Mouse (Mus musculus) MEL (cell line): Measurements from ENCODE around the gene Mss51. TPM values are rescaled to one million over a fixed set of nuclear protein-coding genes. Genes with fewer than 3 reads are reported as not detected.

ENCODE experiments used
- DNase-seq: peaks from one replicate; pipeline ENCODE4 v3.0.0; 2011; ENCODE audit warnings: low read depth, low spot score
- H3K27ac ChIP-seq: 2 replicates; pipeline ENCODE4 v1.5.1; 2012; ENCODE audit warnings: low read depth, mild to moderate bottlenecking, control low read depth, low read length, moderate library complexity; ENCODE audit not compliant: control insufficient read depth
- H3K27me3 ChIP-seq, 2 experiments: fragments of 150-350 bp in 1 of 2; sonication (generic) in 1 of 2; 2 replicates each; pipeline ENCODE4 v1.6.1; 2012; ENCODE audit warnings: low read length in 2 of 2, mild to moderate bottlenecking in 2 of 2, improper control_type of control experiment in 1 of 2, moderate library complexity in 1 of 2; ENCODE audit not compliant: insufficient read depth in 2 of 2, control insufficient read depth in 1 of 2
- H3K36me3 ChIP-seq, 2 experiments: 2 replicates each; pipeline ENCODE4 v1.6.1; 2012 to 2014; ENCODE audit warnings: low read length in 2 of 2, improper control_type of control experiment in 1 of 2, inconsistent platforms in 1 of 2, mild to moderate bottlenecking in 1 of 2; ENCODE audit not compliant: insufficient read depth in 2 of 2, control insufficient read depth in 1 of 2
- H3K4me1 ChIP-seq, 2 experiments: fragments of 150-350 bp in 1 of 2; sonication (generic) in 1 of 2; 2 replicates each; pipeline ENCODE4 v1.6.1; 2012; ENCODE audit warnings: low read length in 2 of 2, improper control_type of control experiment in 1 of 2, mild to moderate bottlenecking in 1 of 2; ENCODE audit not compliant: insufficient read depth in 2 of 2, control insufficient read depth in 1 of 2
- H3K4me3 ChIP-seq, 2 experiments: fragments of 150-350 bp in 1 of 2; sonication (generic) in 1 of 2; 2 replicates each; pipeline ENCODE4 v1.5.1; 2012; ENCODE audit warnings: low read depth in 2 of 2, low read length in 2 of 2, mild to moderate bottlenecking in 2 of 2, moderate library complexity in 2 of 2, control low read depth in 1 of 2, improper control_type of control experiment in 1 of 2; ENCODE audit not compliant: control insufficient read depth in 1 of 2, insufficient read depth in 1 of 2
- H3K79me2 ChIP-seq: 2 replicates; pipeline ENCODE4 v1.6.1; 2012; ENCODE audit warnings: mild to moderate bottlenecking, low read length, moderate library complexity; ENCODE audit not compliant: control insufficient read depth, poor library complexity, insufficient read depth
- H3K9ac ChIP-seq: 2 replicates; pipeline ENCODE4 v1.6.1; 2012; ENCODE audit warnings: low read depth, mild to moderate bottlenecking, control low read depth, low read length, moderate library complexity; ENCODE audit not compliant: control insufficient read depth, poor library complexity, severe bottlenecking
- H3K9me3 ChIP-seq: fragments of 150-350 bp; sonication (generic); replicated peaks from 2 replicates; pipeline ENCODE4 v1.6.1; 2012; ENCODE audit warnings: mild to moderate bottlenecking, low read length, improper control_type of control experiment, moderate library complexity; ENCODE audit not compliant: insufficient read depth
- BHLHE40 ChIP-seq: IDR thresholded peaks from 2 replicates; pipeline ENCODE4 v1.6.1; 2012; ENCODE audit warnings: low read depth, mild to moderate bottlenecking, inconsistent platforms, low read length, improper control_type of control experiment, borderline replicate concordance
- CTCF ChIP-seq, 3 experiments: IDR thresholded peaks in 2 of 3; conservative IDR thresholded peaks in 1 of 3; 2 replicates each; pipeline ENCODE4 v1.5.1; 2011 to 2012; ENCODE audit warnings: low read length in 3 of 3, low read depth in 2 of 3, mild to moderate bottlenecking in 2 of 3, improper control_type of control experiment in 1 of 3, inconsistent platforms in 1 of 3, mixed read lengths in 1 of 3, moderate library complexity in 1 of 3; ENCODE audit not compliant: control insufficient read depth in 1 of 3, insufficient read depth in 1 of 3, poor library complexity in 1 of 3, severe bottlenecking in 1 of 3
- E2F4 ChIP-seq: IDR thresholded peaks from 2 replicates; pipeline ENCODE4 v1.6.1; 2011; ENCODE audit warnings: low read depth, low read length, improper control_type of control experiment, borderline replicate concordance
- ELF1 ChIP-seq: IDR thresholded peaks from 2 replicates; pipeline ENCODE4 v1.6.1; 2014; ENCODE audit warnings: low read depth, mild to moderate bottlenecking, inconsistent platforms, low read length, improper control_type of control experiment, moderate library complexity
- ETS1 ChIP-seq: IDR thresholded peaks from 2 replicates; pipeline ENCODE4 v1.6.1; 2012; ENCODE audit warnings: low read depth, mild to moderate bottlenecking, inconsistent platforms, low read length, improper control_type of control experiment, moderate library complexity
- GATA1 ChIP-seq: IDR thresholded peaks from 2 replicates; pipeline ENCODE4 v1.6.1; 2011; ENCODE audit warnings: low read depth, low read length, improper control_type of control experiment
- HCFC1 ChIP-seq: IDR thresholded peaks from 2 replicates; pipeline ENCODE4 v1.6.1; 2012; ENCODE audit warnings: low read depth, mild to moderate bottlenecking, inconsistent platforms, low read length, improper control_type of control experiment, moderate library complexity
- JUND ChIP-seq: IDR thresholded peaks from 2 replicates; pipeline ENCODE4 v1.6.1; 2011; ENCODE audit warnings: low read depth, mild to moderate bottlenecking, improper control_type of control experiment, low read length
- MAX ChIP-seq: IDR thresholded peaks from 2 replicates; pipeline ENCODE4 v1.6.1; 2011; ENCODE audit warnings: low read length, improper control_type of control experiment
- MAZ ChIP-seq: IDR thresholded peaks from 2 replicates; pipeline ENCODE4 v1.6.1; 2012; ENCODE audit warnings: low read depth, mild to moderate bottlenecking, inconsistent platforms, low read length, improper control_type of control experiment
- MEF2A ChIP-seq: IDR thresholded peaks from 2 replicates; pipeline ENCODE4 v1.6.1; 2014; ENCODE audit warnings: low read depth, mild to moderate bottlenecking, inconsistent platforms, low read length, improper control_type of control experiment; ENCODE audit not compliant: poor library complexity, insufficient replicate concordance, severe bottlenecking; ENCODE audit errors: extremely low read depth
- MXI1 ChIP-seq: IDR thresholded peaks from 2 replicates; pipeline ENCODE4 v1.6.1; 2011; ENCODE audit warnings: mild to moderate bottlenecking, low read depth, low read length, improper control_type of control experiment
- POLR2AphosphoS2 ChIP-seq: IDR thresholded peaks from 2 replicates; pipeline ENCODE4 v1.6.1; 2011; ENCODE audit warnings: low read length, improper control_type of control experiment
- RAD21 ChIP-seq: IDR thresholded peaks from 2 replicates; pipeline ENCODE4 v1.6.1; 2011; ENCODE audit warnings: mild to moderate bottlenecking, low read depth, low read length, improper control_type of control experiment
- TCF12 ChIP-seq: IDR thresholded peaks from 2 replicates; pipeline ENCODE4 v1.6.1; 2014; ENCODE audit warnings: low read depth, mild to moderate bottlenecking, inconsistent platforms, low read length, improper control_type of control experiment, moderate library complexity
- USF2 ChIP-seq, 2 experiments: IDR thresholded peaks; 2 replicates each; pipeline ENCODE4 v1.6.1; 2011 to 2012; ENCODE audit warnings: improper control_type of control experiment in 2 of 2, low read length in 2 of 2, borderline replicate concordance in 1 of 2, inconsistent platforms in 1 of 2, low read depth in 1 of 2, mild to moderate bottlenecking in 1 of 2; ENCODE audit not compliant: insufficient read depth in 1 of 2
- ZKSCAN1 ChIP-seq: IDR thresholded peaks from 2 replicates; pipeline ENCODE4 v1.6.1; 2012; ENCODE audit warnings: low read depth, mild to moderate bottlenecking, inconsistent platforms, low read length, improper control_type of control experiment, moderate library complexity
- ZMIZ1 ChIP-seq: IDR thresholded peaks from 2 replicates; pipeline ENCODE4 v1.6.1; 2012; ENCODE audit warnings: low read depth, mild to moderate bottlenecking, inconsistent platforms, low read length, improper control_type of control experiment, moderate library complexity
- ZNF384 ChIP-seq: IDR thresholded peaks from 2 replicates; pipeline ENCODE4 v1.6.1; 2012; ENCODE audit warnings: low read depth, mild to moderate bottlenecking, inconsistent platforms, low read length, improper control_type of control experiment
- polyA plus RNA-seq, 2 experiments: library from polyadenylated mRNA; stranded (reverse) in 1 of 2; unstranded in 1 of 2; fragments of >175 nt in 1 of 2; fragments of >200 nt in 1 of 2; gene quantifications; 2 replicates each; pipeline versions ENCODE4 v1.2.1 to v1.2.4; 2012; ENCODE audit warnings: low replicate concordance in 2 of 2, low read depth in 1 of 2; ENCODE audit not compliant: insufficient read length in 2 of 2, insufficient read depth in 1 of 2, missing spikeins in 1 of 2
- total RNA-seq: library from RNA; depleted of rRNA; stranded (reverse); fragments of 300-350 nt; gene quantifications from 2 replicates; pipeline ENCODE4 v1.2.3, GENCODE M21; 2012

The Mss51 gene
- total and polyA plus RNA-seq, 3 experiments, result 0.62 to 1.1 TPM; not detected in 1

- peak; percentile 55 for DNase-seq
- Histone ChIP-seq H3K27ac (no peak overlapping the region), H3K36me3 (peaks cover 4 to 22% of the 10 kb centered on the region in 2 experiments), H3K9ac (no peak overlapping the region), H3K27me3 (no peaks in the 10 kb centered on the region), H3K4me1 (no peaks in the 10 kb centered on the region), H3K9me3 (no peaks in the 10 kb centered on the region), H3K79me2 (no peaks in the 10 kb centered on the region), H3K4me3 (no peak overlapping the region)
- TF ChIP-seq E2F4 (no peak), MAX (no peak), TCF12 (no peak), HCFC1 (no peak), ZNF384 (no peak), ZKSCAN1 (no peak), MEF2A (no peak), ELF1 (no peak), ZMIZ1 (no peak), RAD21 (no peak), USF2 (IDR thresholded peaks at IDR 0.05; ENCODE audit: borderline replicate concordance in 1 of 2, insufficient read depth in 1 of 2, low read depth in 1 of 2, low read length in 2 of 2) (no peak), ETS1 (no peak), MXI1 (no peak), CTCF (IDR thresholded peaks at IDR 0.05 in 2 of 3, conservative IDR thresholded peaks at IDR 0.05 in 1 of 3; ENCODE audit: control insufficient read depth in 1 of 3, insufficient read depth in 1 of 3, low read depth in 2 of 3, low read length in 3 of 3, poor library complexity in 1 of 3, severe bottlenecking in 1 of 3) (no peak)
Observed at GRCm38 (mm10) chr14:20502966-20503365, 6.3 kb upstream of the Mss51 start.

DNA sequence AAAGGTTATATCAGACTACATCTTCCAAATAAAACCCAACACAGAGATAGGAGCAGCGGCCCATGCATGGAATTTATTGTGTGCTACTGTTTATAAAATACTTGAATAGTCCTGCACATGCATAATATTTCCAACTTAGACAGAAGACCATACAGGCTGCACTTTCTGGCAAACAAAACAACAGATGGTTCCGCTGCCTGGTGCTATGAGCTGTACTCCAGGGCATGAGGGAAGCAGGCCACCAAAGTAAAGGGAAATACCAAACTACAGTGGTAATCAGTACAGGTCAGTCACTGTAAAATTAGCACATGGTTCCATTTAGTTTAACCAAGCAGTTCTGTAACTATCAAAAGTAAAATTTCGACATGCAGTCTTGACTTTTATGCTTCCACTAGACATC is 3.3 kb upstream of the Mss51 start:
- Histone ChIP-seq H3K27me3 (no peaks in the 10 kb centered on the region), H3K27ac (no peak overlapping the region), H3K4me1 (no peaks in the 10 kb centered on the region), H3K79me2 (no peaks in the 10 kb centered on the region), H3K36me3 (peaks cover 4 to 10% of the 10 kb centered on the region in 2 experiments; a peak in 3 of 4 replicates), H3K4me3 (no peak overlapping the region), H3K9me3 (no peaks in the 10 kb centered on the region), H3K9ac (no peak overlapping the region)
- no peak for DNase-seq
- TF ChIP-seq POLR2AphosphoS2, result no peak
- no peak for TF ChIP-seq BHLHE40
- TF ChIP-seq JUND, result no peak
- TF ChIP-seq ZMIZ1, result no peak
- TF ChIP-seq MEF2A, result no peak
- TF ChIP-seq GATA1, result no peak
- TF ChIP-seq MAZ, result no peak
- no peak for TF ChIP-seq E2F4
- no peak for TF ChIP-seq RAD21
- TF ChIP-seq ETS1, result no peak
